8 mouse cellular contexts compared by ENCODE assay signal in the genomic region with DNA sequence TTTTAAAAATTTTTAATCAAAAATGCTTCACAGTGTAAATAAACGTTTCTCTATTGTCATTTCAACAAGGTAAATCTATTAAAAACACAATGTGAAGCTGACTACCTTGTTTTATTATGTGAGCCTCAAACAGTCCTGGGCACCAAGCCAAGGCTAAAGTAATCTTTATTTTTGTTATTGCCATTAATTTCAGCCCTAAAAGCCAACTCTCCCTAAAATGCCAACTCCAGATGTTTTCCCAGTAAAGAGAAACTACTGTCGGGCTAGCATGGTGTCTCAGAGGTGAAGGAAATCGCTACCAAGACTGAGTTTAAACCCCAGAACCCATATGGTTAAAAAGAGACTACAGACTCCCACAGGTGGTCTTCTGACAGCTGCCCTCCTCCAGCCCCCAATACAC. TPM values are rescaled to one million over a fixed set of nuclear protein-coding genes. Genes with fewer than 3 reads are reported as not detected.
DNase-seq lines count a peak whose midpoint lies in the region; ATAC-seq and TF ChIP-seq lines count a peak whose summit lies in the region.

No protein-coding gene starts in this region.

- 0 out of 2 replicates have a peak overlapping the region, but pooled peaks have one; percentile 95 for H3K9ac ChIP-seq in forebrain, postnatal 0 days
- peak overlapping the region; percentile 96; the same call in 1 of the 2 replicates for H3K9ac ChIP-seq in liver, embryonic 15.5 days

- no peaks in the 10 kb centered on the region for H3K9me3 ChIP-seq in heart, embryonic 10.5 days
- H3K9me3 ChIP-seq in E14TG2a.4 (ENCODE audit: low read length): no peaks in the 10 kb centered on the region
- no peaks in the 10 kb centered on the region for H3K9me3 ChIP-seq in forebrain, postnatal 0 days (ENCODE audit: low read length)
- H3K9me3 ChIP-seq in liver, embryonic 15.5 days (replicated peaks): no peaks in the 10 kb centered on the region

- H3K4me1 ChIP-seq in heart, embryonic 10.5 days: peaks cover 9% of the 10 kb centered on the region
- peaks cover 48% of the 10 kb centered on the region for H3K4me1 ChIP-seq in E14TG2a.4 (replicated peaks; ENCODE audit: low read depth, low read length)
- peaks cover 9% of the 10 kb centered on the region for H3K4me1 ChIP-seq in forebrain, postnatal 0 days (ENCODE audit: insufficient read depth)
- peaks cover 57% of the 10 kb centered on the region for H3K4me1 ChIP-seq in liver, embryonic 15.5 days (replicated peaks)

- peak overlapping the region; percentile 94 for H3K4me3 ChIP-seq in heart, embryonic 10.5 days
- peak overlapping the region; percentile 99 for H3K4me3 ChIP-seq in E14TG2a.4 (replicated peaks; ENCODE audit: low read length)
- H3K4me3 ChIP-seq in forebrain, postnatal 0 days (ENCODE audit: low read depth, low read length): peak overlapping the region; percentile 97
- H3K4me3 ChIP-seq in liver, embryonic 15.5 days (replicated peaks): peak overlapping the region; percentile 94

- WGBS in heart, embryonic 10.5 days: 47% methylated on average over 3 of the region's 3 CpGs
- 46% methylated on average over 3 of the region's 3 CpGs for WGBS in forebrain, postnatal 0 days
- 51% methylated on average over 3 of the region's 3 CpGs for WGBS in liver, embryonic 15.5 days (ENCODE audit: insufficient replicate concordance)

- DNase-seq in heart, embryonic 10.5 days (ENCODE audit: low spot score): no peak
- no peak for DNase-seq in heart, postnatal 4 days
- no peak for DNase-seq in forebrain, postnatal 0 days
- no peak for DNase-seq in spleen, postnatal 14 days (ENCODE audit: low spot score in 2 of 2)
- DNase-seq in testis, postnatal 10 days (ENCODE audit: low spot score): no peak

- H3K27ac ChIP-seq in heart, embryonic 10.5 days: peak overlapping the region; percentile 93; the same call in 1 of the 2 replicates
- no peak overlapping the region for H3K27ac ChIP-seq in forebrain, postnatal 0 days (ENCODE audit: low read depth, low read length)
- 0 out of 2 replicates have a peak overlapping the region, but pooled peaks have one; percentile 77 for H3K27ac ChIP-seq in liver, embryonic 15.5 days (replicated peaks)

- ATAC-seq in forebrain, postnatal 0 days: no peak
- ATAC-seq in liver, embryonic 15.5 days (ENCODE audit: insufficient read depth): no peak
- ATAC-seq in granulocyte monocyte progenitor cell, adult 5-6 weeks (replicated peaks; ENCODE audit: poor library complexity, severe bottlenecking): no peak

- peak overlapping the region; percentile 70 for H3K4me2 ChIP-seq in forebrain, postnatal 0 days (ENCODE audit: low read depth)
- H3K4me2 ChIP-seq in liver, embryonic 15.5 days: peak overlapping the region; percentile 90

- no peak for TF ChIP-seq CTCF in E14TG2a.4 (conservative IDR thresholded peaks at IDR 0.05; ENCODE audit: low read length)
- TF ChIP-seq CTCF in forebrain, postnatal 0 days (IDR thresholded peaks at IDR 0.05; ENCODE audit: low read depth): no peak

- H3K36me3 ChIP-seq in heart, embryonic 10.5 days: peaks cover 26% of the 10 kb centered on the region
- H3K36me3 ChIP-seq in E14TG2a.4 (ENCODE audit: insufficient read depth, low read length): peaks cover 20% of the 10 kb centered on the region
- H3K36me3 ChIP-seq in forebrain, postnatal 0 days (ENCODE audit: insufficient read depth): peaks cover 6% of the 10 kb centered on the region; the same call in 1 of the 2 replicates
- H3K36me3 ChIP-seq in liver, embryonic 15.5 days (replicated peaks): peaks cover 24% of the 10 kb centered on the region

- H3K27me3 ChIP-seq in heart, embryonic 10.5 days (ENCODE audit: insufficient read depth, poor library complexity, severe bottlenecking): no peaks in the 10 kb centered on the region
- H3K27me3 ChIP-seq in E14TG2a.4 (ENCODE audit: insufficient read depth, low read length): no peaks in the 10 kb centered on the region
- H3K27me3 ChIP-seq in forebrain, postnatal 0 days (ENCODE audit: insufficient read depth, low read length): no peaks in the 10 kb centered on the region
- H3K27me3 ChIP-seq in liver, embryonic 15.5 days: no peaks in the 10 kb centered on the region

RNA-seq across cellular contexts. Expression of a gene that starts 1.4 kb away (rescaled TPM):
- polyA plus RNA-seq in heart, embryonic 10.5 days (2016; fragmentation: Nextera tagmentation; extraction: Ambion mirVana): 6.3 and 6.4 TPM in 2 replicates
- 10 to 100 TPM; 67.7 to 68.9 TPM for total RNA-seq in heart, postnatal 4 days (2021)
- 28.3 and 30.8 TPM in 2 replicates for total RNA-seq in forebrain, postnatal 0 days (2014; rRNA removed)
- 6.2 and 6.4 TPM in 2 replicates for polyA plus RNA-seq in forebrain, postnatal 0 days (2015; fragmentation: Nextera tagmentation; extraction: Ambion mirVana)
- polyA plus RNA-seq in liver, embryonic 15.5 days (2015; fragmentation: Nextera tagmentation; extraction: Ambion mirVana): 3.5 and 3.9 TPM in 2 replicates
- total RNA-seq in granulocyte monocyte progenitor cell, adult 5-6 weeks (2014; fragmentation: Nextera tagmentation): 21.4 and 26.1 TPM in 2 replicates
- total RNA-seq in granulocyte monocyte progenitor cell, adult 5-6 weeks (2017): 37.3 and 41.3 TPM in 2 replicates

RNA-seq across cellular contexts. Expression of a gene that starts 53.3 kb away (rescaled TPM):
- 2.5 and 4.2 TPM in 2 replicates for polyA plus RNA-seq in heart, embryonic 10.5 days (2016; fragmentation: Nextera tagmentation; extraction: Ambion mirVana)
- 1 to 10 TPM; 4.5 to 5.0 TPM for total RNA-seq in heart, postnatal 4 days (2021)
- total RNA-seq in forebrain, postnatal 0 days (2014; rRNA removed): 3.7 and 10.7 TPM in 2 replicates
- 1.5 and 2.4 TPM in 2 replicates for polyA plus RNA-seq in forebrain, postnatal 0 days (2015; fragmentation: Nextera tagmentation; extraction: Ambion mirVana)
- 7.7 and 9.3 TPM in 2 replicates for polyA plus RNA-seq in liver, embryonic 15.5 days (2015; fragmentation: Nextera tagmentation; extraction: Ambion mirVana)
- 41.1 and 42.9 TPM in 2 replicates for total RNA-seq in granulocyte monocyte progenitor cell, adult 5-6 weeks (2014; fragmentation: Nextera tagmentation)
- 33.8 and 37.0 TPM in 2 replicates for total RNA-seq in granulocyte monocyte progenitor cell, adult 5-6 weeks (2017)
